Comparison of ENCODE assay signal across 8 mouse cellular contexts in the genomic region with DNA sequence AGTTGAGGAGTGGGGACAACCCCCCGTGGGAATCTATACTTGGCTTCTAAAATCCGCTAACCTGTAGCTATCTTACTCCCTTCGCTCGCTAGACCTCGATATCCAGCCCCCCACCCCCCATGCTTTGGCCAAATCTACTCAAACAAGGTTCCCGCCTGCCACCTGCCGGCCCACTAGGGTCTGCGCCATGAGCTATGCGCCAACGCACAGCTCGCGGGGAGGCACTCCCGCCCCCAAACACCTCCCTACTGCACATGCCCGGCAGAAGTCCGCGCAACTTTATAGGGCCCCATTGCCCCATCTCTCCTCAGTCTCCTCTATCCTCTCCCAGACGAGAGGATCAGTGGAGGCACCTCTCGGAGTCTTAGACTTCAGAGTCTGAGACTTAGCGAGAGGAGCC. TPM values are rescaled to one million over a fixed set of nuclear protein-coding genes. Genes with fewer than 3 reads are reported as not detected.
DNase-seq lines count a peak whose midpoint lies in the region; ATAC-seq and TF ChIP-seq lines count a peak whose summit lies in the region.

Gnas (plus strand) TSS at position 310 of the 400 bp plus-strand sequence.

- H3K79me3 ChIP-seq in C2C12 (ENCODE audit: low read depth): peaks cover 16% of the 10 kb centered on the region

- H3K36me3 ChIP-seq in C2C12 (ENCODE audit: control insufficient read depth, insufficient read depth): peaks cover 9% of the 10 kb centered on the region
- peaks cover 77% of the 10 kb centered on the region for H3K36me3 ChIP-seq in embryonic facial prominence, embryonic 15.5 days
- H3K36me3 ChIP-seq in heart, embryonic 13.5 days: peaks cover 98% of the 10 kb centered on the region
- peaks cover 15% of the 10 kb centered on the region for H3K36me3 ChIP-seq in neural tube, embryonic 14.5 days (ENCODE audit: control insufficient read depth, insufficient read depth, low read length)

- H3K27me3 ChIP-seq in C2C12 (ENCODE audit: control insufficient read depth, insufficient read depth, insufficient read length) (no peaks in the 10 kb centered on the region), Patski (peaks cover 32% of the 10 kb centered on the region)
- H3K27me3 ChIP-seq in embryonic facial prominence, embryonic 15.5 days: peaks cover 48% of the 10 kb centered on the region
- peaks cover 69% of the 10 kb centered on the region for H3K27me3 ChIP-seq in heart, embryonic 13.5 days (replicated peaks)
- H3K27me3 ChIP-seq in neural tube, embryonic 14.5 days (ENCODE audit: control insufficient read depth, insufficient read depth, low read length): peaks cover 17% of the 10 kb centered on the region

- no peak within 1 kb of the TSS for H3K4me3 ChIP-seq in C2C12 (ENCODE audit: insufficient read depth, poor library complexity, severe bottlenecking)
- peak within 1 kb of the TSS; percentile 40 for H3K4me3 ChIP-seq in embryonic facial prominence, embryonic 15.5 days (replicated peaks)
- peak within 1 kb of the TSS; percentile 35 for H3K4me3 ChIP-seq in heart, embryonic 13.5 days
- no peak within 1 kb of the TSS for H3K4me3 ChIP-seq in lung, adult 2 months (replicated peaks; ENCODE audit: extremely low read depth, low read depth, low read length)
- H3K4me3 ChIP-seq in neural tube, embryonic 14.5 days (ENCODE audit: low read depth, low read length): peak within 1 kb of the TSS; percentile 26

- no peak for TF ChIP-seq POLR2A in lung, adult 2 months (IDR thresholded peaks at IDR 0.05; ENCODE audit: borderline replicate concordance, extremely low read depth, low read depth, low read length)

- in situ Hi-C loops in Patski (cut with MboI; ENCODE audit: low pct_unique_long_range_greater_than_20kb): loop anchor here (5.0 to 25.0 kb wide), 3 partner anchors 207 to 1097 kb away; partner anchors contain the start of gene Stx16

- CTCF ChIA-PET in Patski (lab: Charles Lee): interaction anchor here (0.6 kb wide), 1 partner anchor 690 kb away, joined by 4 read pairs; no protein-coding TSS in a partner anchor

- H3K4me2 ChIP-seq in embryonic facial prominence, embryonic 15.5 days (replicated peaks): peak within 1 kb of the TSS; percentile 47
- peak within 1 kb of the TSS; percentile 61 for H3K4me2 ChIP-seq in heart, embryonic 13.5 days
- peak within 1 kb of the TSS; percentile 46 for H3K4me2 ChIP-seq in neural tube, embryonic 14.5 days (ENCODE audit: low read depth, low read length)

- H3K4me1 ChIP-seq in embryonic facial prominence, embryonic 15.5 days: peaks cover 8% of the 10 kb centered on the region; the same call in 1 of the 2 replicates
- peaks cover 10% of the 10 kb centered on the region for H3K4me1 ChIP-seq in heart, embryonic 13.5 days
- no peaks in the 10 kb centered on the region for H3K4me1 ChIP-seq in lung, adult 2 months (ENCODE audit: control insufficient read depth, insufficient read depth, low read length)
- 0 out of 2 replicates have a peak, but pooled peaks cover 5% of the 10 kb centered on the region for H3K4me1 ChIP-seq in neural tube, embryonic 14.5 days (ENCODE audit: control insufficient read depth, insufficient read depth, low read length)

- 45% methylated on average over 19 of the region's 19 CpGs for WGBS in embryonic facial prominence, embryonic 15.5 days
- 52% methylated on average over 19 of the region's 19 CpGs for WGBS in heart, embryonic 13.5 days
- 45% methylated on average over 19 of the region's 19 CpGs for WGBS in lung, adult 2 months
- 52% methylated on average over 19 of the region's 19 CpGs for WGBS in neural tube, embryonic 14.5 days

- 0 out of 2 replicates have a peak within 1 kb of the TSS, but pooled peaks have one; percentile 12 for H3K9ac ChIP-seq in embryonic facial prominence, embryonic 15.5 days
- no peak within 1 kb of the TSS for H3K9ac ChIP-seq in heart, embryonic 13.5 days
- 0 out of 2 replicates have a peak within 1 kb of the TSS, but pooled peaks have one; percentile 25 for H3K9ac ChIP-seq in neural tube, embryonic 14.5 days (replicated peaks; ENCODE audit: low read depth, low read length)

- no peak for TF ChIP-seq CTCF in C2C12 (IDR thresholded peaks at IDR 0.05; ENCODE audit: control insufficient read depth, insufficient read depth, insufficient read length)
- no peak for TF ChIP-seq CTCF in Patski (IDR thresholded peaks at IDR 0.05)
- TF ChIP-seq CTCF in lung, adult 2 months (IDR thresholded peaks at IDR 0.05; ENCODE audit: insufficient read depth, low read length): no peak

- no peak for DNase-seq in Patski (ENCODE audit: low read depth, low spot score)
- peak; percentile 76 to 82 for DNase-seq in kidney, postnatal 4 days
- peak; percentile 14 for DNase-seq in lung, adult 2 months
- DNase-seq in urinary bladder, postnatal 14 days (ENCODE audit: low spot score): no peak

- no peak for ATAC-seq in Patski
- ATAC-seq in embryonic facial prominence, embryonic 15.5 days (ENCODE audit: insufficient number of reproducible peaks, low FRiP score, low TSS enrichment, low read depth): peak; percentile 72; the same call in 1 of the 2 replicates
- no peak for ATAC-seq in heart, embryonic 13.5 days (ENCODE audit: extremely low read depth, insufficient number of reproducible peaks, low FRiP score, low TSS enrichment)
- peak; percentile 50 for ATAC-seq in neural tube, embryonic 14.5 days (ENCODE audit: low read depth)

- peaks cover 13% of the 10 kb centered on the region; the same call in 1 of the 2 replicates for H3K9me3 ChIP-seq in embryonic facial prominence, embryonic 15.5 days (replicated peaks)
- peaks cover 31% of the 10 kb centered on the region; the same call in 1 of the 2 replicates for H3K9me3 ChIP-seq in heart, embryonic 13.5 days
- peaks cover 7% of the 10 kb centered on the region; the same call in 1 of the 2 replicates for H3K9me3 ChIP-seq in neural tube, embryonic 14.5 days (ENCODE audit: control insufficient read depth, low read length)

- POLR2A ChIA-PET in Patski (lab: Charles Lee): no interaction called here

- peaks cover 34% of the 10 kb centered on the region for H3K79me2 ChIP-seq in C2C12 (ENCODE audit: control insufficient read depth, insufficient read depth)

- no peak within 1 kb of the TSS for H3ac ChIP-seq in C2C12 (ENCODE audit: control insufficient read depth, insufficient read length, low read depth)

- 0 out of 2 replicates have a peak within 1 kb of the TSS, but pooled peaks have one; percentile 1 for H3K27ac ChIP-seq in embryonic facial prominence, embryonic 15.5 days (replicated peaks)
- H3K27ac ChIP-seq in heart, embryonic 13.5 days (replicated peaks): no peak within 1 kb of the TSS
- no peak within 1 kb of the TSS for H3K27ac ChIP-seq in neural tube, embryonic 14.5 days (ENCODE audit: low read depth, low read length)

TF ChIP-seq in C2C12, 6 proteins besides CTCF, POLR2A, EP300 and RAD21:
- TF ChIP-seq CEBPB (IDR thresholded peaks at IDR 0.05; ENCODE audit: low read depth) (no peak), MYOD1 (IDR thresholded peaks at IDR 0.05; ENCODE audit: control insufficient read depth, insufficient read length, low read depth) (no peak), FOSL1 (IDR thresholded peaks at IDR 0.05; ENCODE audit: insufficient read depth, low read length, poor library complexity, severe bottlenecking) (no peak), MYOG (IDR thresholded peaks at IDR 0.05; ENCODE audit: control insufficient read depth, extremely low read depth, insufficient read length) (no peak), MAX (IDR thresholded peaks at IDR 0.05) (no peak), USF1 (IDR thresholded peaks at IDR 0.05; ENCODE audit: low read depth) (no peak)

RNA-seq across cellular contexts. Expression of gene Gnas, which starts in this region (rescaled TPM):
- polyA plus RNA-seq in C2C12 (2012; fragmentation: generic; extraction: Trizol): 1,078 TPM
- polyA plus RNA-seq in Patski (2021): 1,008 TPM
- 2,102 and 2,156 TPM in 2 replicates for polyA plus RNA-seq in embryonic facial prominence, embryonic 15.5 days (2015; fragmentation: Nextera tagmentation; extraction: Ambion mirVana)
- polyA plus RNA-seq in heart, embryonic 13.5 days (2015; fragmentation: Nextera tagmentation; extraction: Ambion mirVana): 1,244 and 1,252 TPM in 2 replicates
- polyA plus RNA-seq in lung, adult 2 months (2012; rRNA removed): 897 and 1,050 TPM in 2 replicates
- polyA plus RNA-seq in neural tube, embryonic 14.5 days (2014; fragmentation: Nextera tagmentation; extraction: Ambion mirVana): 1,718 and 1,785 TPM in 2 replicates

Comparison
In these comparisons a context has a peak if more than half of its experiments do, and no peak if none do; other contexts are left out.
1. H3K4me3 ChIP-seq: peak in embryonic facial prominence, embryonic 15.5 days (single experiment), heart, embryonic 13.5 days (single experiment) and neural tube, embryonic 14.5 days (single experiment); none in C2C12 (single experiment) and lung, adult 2 months (single experiment).
2. ATAC-seq: peak in embryonic facial prominence, embryonic 15.5 days (single experiment) and neural tube, embryonic 14.5 days (single experiment); none in Patski (single experiment) and heart, embryonic 13.5 days (single experiment).
3. DNase-seq: peak in kidney, postnatal 4 days (2 of 2) and lung, adult 2 months (single experiment); none in Patski (single experiment) and urinary bladder, postnatal 14 days (single experiment).
4. Peak in every context shown above with its lines, with median percentiles within 50 percentile points of each other: H3K4me2 ChIP-seq.